Mouse (Mus musculus) cerebellum, adult 9-11 months (tissue): ENCODE results near the gene Gcnt3.

Source experiments
- DNase-seq: peaks from one replicate; pipeline ENCODE4 v3.0.0; 2022

The Gcnt3 gene

DNA sequence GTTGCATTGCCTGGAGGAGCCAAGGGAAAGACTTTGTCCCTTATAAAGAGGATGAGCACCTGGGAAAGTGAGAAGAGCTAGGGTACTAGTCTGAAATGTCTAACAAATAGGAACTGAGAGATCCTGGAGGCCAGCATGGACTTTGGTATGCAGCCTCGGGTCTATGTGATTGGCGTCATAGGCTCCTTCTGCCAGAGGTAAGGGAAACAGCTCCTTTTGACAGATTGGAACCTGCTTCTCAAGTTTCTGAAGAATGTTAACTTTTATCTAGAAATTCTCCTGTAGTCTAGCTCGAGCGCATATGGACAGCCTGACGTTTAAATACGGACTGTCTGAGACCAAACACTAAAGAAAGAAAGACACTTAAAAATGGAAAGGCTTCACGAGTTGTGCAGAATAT lies at the start of gene Gcnt3:
Gene Gcnt3, minus strand, starts transcription at position 101 of the 400 bp plus-strand sequence.
- DNase-seq: no peak

DNA sequence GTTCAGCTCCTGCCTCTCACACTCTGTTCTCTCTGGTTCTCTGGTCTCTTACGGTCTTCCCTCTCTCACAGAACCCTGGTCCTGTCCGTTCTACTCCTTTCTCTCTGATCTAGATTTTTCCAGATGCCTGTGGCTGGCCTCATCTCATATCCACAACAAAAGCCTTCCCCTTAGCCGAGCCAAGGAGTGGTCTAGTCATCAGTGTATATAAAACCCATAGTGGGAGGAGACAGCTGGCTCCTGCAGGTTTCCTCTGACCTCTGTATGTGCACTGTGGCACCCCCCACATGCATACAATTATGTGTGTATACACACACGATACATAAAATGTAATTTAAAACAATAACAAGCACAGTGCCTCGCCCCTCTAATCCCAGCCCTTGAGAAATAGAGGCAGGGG lies 49.5 kb upstream of the Gcnt3 start:
- no peak for DNase-seq

GRCm38 (mm10) chr9:70086091-70086490 lies 48.2 kb upstream of the Gcnt3 start:
- DNase-seq: no peak

GRCm38 (mm10) chr9:70084107-70084506 lies 46.2 kb upstream of the Gcnt3 start:
- no peak for DNase-seq

- DNase-seq: no peak
Observed at GRCm38 (mm10) chr9:70082357-70083204, 44.7 kb upstream of the Gcnt3 start.

- no peak for DNase-seq
Observed at GRCm38 (mm10) chr9:70081767-70082166, 43.9 kb upstream of the Gcnt3 start.

DNA sequence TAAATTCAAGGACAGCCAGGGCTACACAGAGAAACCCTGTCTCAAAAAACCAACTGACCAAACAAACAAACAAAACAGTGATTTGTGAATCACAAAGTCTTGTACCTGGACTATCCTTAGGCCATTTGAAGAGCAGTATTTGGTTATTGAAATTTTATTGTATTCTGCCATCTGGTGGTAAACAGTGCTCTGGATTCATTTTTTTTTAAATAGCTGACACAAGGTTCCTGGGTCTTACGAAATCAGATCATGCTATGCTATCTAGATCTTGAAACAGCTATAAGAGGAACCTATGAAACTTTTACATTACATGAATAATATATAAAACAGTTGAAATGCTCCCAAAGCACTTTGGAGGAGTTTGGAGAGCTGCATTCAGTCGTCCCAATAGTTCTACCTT lies 43.1 kb upstream of the Gcnt3 start:
- DNase-seq: no peak

DNA sequence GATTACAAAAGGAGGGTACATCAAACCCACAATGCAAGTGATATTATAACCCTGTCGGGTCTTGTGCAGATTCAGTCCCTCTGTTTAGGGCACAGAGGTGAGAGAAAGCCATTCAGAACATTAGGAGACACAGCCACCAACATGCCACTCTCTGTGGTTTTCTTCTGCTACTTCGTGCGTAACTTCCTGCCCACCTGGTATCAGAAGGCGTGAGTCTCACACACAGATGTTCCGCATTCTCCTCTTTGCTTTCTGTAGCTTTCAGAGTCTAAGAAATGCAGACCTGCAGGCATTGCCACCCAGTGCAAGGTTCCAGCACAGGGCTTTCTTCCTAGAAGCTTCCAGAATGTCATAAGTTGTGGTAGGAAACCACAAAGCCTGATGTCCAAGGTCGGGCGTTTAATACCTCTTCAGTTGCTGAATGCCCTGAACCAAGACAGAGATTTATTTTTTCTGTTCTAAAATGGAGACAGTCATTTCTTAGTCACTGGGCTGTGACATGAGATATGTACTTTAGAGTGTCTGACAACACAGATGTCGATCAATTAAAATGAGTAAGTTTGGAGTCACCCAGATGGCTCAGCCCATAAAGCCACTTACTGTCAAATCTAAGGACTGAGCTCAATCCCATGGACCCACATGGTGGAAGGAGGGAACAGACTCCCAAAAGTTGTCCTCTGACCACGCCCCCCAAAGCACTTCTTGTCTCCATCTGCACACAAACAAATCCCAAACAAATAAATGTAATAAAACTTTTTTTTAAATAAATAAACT lies 42.3 kb upstream of the Gcnt3 start:
- no peak for DNase-seq

DNA sequence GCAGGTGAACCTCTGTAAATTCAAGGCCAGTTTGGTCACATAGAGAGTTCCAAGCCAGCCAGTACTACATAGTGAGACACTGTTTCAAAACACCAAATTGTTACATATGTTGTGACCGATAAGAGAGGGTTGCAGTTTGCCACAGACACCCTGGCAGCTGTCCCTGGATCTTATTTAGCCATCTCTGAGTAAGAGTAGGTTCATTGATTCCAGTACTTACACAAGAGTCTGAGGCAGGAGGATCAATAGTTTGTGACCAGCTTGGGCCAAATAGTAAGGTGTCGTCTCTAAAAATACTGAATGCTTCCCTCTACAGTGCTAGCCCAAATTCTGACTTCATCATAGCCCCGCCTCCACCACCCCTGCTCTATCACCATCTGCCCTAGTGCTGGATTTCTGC lies 40.1 kb upstream of the Gcnt3 start:
- DNase-seq: no peak

DNA sequence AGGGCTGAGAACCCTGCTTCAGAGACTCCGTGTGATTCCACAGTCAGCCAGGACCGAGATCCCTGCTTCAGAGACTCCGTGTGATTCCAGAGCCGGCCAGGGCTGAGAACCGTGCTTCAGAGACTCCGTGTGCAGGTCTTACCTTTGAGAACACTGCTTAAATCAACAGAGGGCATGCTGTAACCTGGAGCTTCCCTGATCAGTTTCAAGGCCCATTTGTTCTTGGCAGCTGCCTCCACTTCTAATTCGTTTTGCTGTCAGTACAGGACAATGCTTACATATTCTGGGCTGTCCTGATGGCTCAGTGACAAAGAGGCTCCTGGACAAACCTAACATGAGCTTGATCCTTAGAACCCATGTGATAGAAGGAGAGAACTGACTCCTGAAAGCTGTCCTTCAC lies 39.3 kb upstream of the Gcnt3 start:
- DNase-seq: no peak

DNA sequence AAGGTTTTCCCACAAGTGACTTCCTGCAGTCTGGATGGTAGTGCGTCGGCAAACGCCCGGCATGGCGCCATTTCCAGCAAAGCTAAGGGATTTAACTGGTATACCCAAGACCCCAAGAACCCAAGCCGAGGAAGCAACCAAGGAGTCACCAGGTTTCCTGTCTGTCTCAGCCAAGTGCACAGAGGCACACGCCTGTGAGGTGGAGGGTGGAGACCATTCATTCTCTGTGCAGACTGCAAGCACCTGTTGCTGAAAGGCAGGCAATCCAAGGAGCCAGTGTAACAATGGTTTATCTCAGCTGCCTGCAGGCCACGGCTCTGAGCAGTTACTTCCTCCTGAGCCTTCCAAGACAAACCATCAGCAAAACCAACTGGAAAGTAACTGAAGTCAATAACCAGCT lies 34.5 kb upstream of the Gcnt3 start:
- DNase-seq: no peak

DNA sequence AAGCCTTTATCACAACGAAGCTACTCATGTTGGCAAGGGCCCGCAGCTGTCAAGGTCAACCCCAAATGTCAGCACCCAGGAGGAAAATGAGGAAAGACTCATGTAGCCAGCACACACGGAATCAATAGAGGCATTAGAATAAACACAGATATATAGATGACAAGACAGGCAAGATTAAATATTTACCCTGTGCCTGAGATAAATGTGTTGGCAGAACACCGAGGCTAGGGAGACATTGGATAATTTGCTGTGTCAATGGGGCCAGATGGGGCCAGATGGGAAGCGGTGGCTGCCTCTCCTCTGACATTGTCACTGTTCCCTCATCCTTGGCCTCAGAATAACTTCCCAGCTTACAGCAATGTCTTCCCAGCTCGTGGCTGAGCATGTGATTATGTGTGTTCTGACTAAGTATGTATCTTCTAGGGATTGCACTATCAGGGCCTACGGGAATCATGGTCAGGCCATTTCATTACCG lies 32.1 kb upstream of the Gcnt3 start:
- DNase-seq: no peak

DNA sequence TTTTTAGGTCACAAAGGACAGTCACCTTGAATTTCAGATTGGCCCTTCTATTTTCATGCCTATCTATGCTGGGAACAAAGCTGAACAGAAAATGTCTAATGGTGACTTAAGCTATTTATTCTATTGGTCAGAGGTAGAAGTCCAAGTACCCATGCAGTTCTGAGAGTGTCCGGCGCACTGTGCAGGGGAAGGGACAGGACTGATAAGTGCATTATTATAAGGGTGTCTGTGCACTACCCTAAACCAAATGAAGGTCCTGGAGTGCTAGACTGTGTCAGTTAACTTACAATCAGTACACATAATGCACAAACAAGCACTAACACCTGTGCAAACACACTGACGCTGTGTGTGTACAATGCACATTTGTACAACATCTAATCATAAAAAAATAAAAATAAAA lies 29.6 kb upstream of the Gcnt3 start:
- DNase-seq: no peak

DNA sequence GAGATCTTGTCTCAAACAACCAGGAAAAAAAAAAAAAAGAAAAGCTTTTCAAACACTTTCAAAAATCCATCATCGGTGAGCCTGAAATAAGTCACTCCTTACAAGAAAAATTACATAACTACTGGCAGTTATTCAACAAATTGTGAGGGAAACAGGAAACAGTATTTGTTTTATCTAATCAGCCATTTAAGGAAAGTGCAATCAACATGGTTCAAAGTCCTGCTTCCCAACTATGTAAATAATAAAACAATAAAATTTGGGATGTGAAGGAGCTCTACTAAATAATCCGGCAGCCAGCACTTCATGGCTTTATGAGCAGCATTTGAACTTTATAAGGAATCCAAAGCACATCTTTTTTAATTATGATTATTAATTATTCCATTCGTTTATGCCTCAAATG lies 24.1 kb upstream of the Gcnt3 start:
- no peak for DNase-seq

DNA sequence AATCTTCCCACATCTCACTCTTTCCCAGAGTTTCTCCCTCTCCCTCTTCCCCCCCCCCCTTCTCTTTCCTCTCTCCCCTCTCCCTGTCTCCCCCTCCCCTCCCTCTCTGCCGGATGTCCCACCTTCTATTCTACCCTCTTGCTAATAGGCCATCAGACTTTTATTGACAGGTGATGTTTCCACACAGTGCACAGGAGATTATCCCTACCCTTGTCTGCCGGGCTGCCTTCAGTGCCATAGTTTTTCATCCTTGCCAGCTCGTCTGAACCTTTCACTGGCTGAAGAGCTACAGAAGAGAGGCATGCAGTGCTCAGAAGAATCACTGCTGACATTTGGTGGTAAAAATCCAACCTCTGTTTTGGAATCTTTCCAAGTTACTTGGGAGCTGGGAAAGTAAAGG lies 15.5 kb upstream of the Gcnt3 start:
- DNase-seq: no peak

GRCm38 (mm10) chr9:70052730-70053129 lies 14.8 kb upstream of the Gcnt3 start:
- no peak for DNase-seq

DNA sequence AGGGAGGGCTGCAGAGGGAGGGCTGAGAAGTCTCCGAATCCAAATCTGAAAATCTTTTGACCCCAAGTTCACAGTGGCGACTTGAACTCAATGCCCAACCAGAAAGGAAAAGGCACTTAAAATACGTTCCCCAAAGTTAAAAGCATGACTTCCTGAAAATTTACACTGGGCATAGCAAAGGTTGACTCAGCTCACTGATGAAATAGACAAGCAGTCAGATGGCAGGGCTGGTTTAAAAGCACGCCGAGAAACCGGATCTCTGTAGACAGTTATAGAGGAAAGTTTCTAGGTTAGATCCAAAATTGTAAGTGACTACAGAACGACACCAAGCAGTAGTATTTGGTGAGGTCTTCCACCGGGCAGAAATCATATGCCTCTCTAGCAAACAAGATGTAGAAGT lies 12.0 kb upstream of the Gcnt3 start:
- DNase-seq: no peak

GRCm38 (mm10) chr9:70049416-70049783 lies 11.5 kb upstream of the Gcnt3 start:
- no peak for DNase-seq

GRCm38 (mm10) chr9:70048751-70049415 lies 11.0 kb upstream of the Gcnt3 start:
- DNase-seq: no peak

- no peak for DNase-seq
Observed at GRCm38 (mm10) chr9:70048280-70048679, 10.4 kb upstream of the Gcnt3 start.

GRCm38 (mm10) chr9:70047839-70048238 lies 10.0 kb upstream of the Gcnt3 start:
- no peak for DNase-seq

GRCm38 (mm10) chr9:70046255-70046654 lies 8.4 kb upstream of the Gcnt3 start:
- DNase-seq: no peak

GRCm38 (mm10) chr9:70044865-70045264 lies 7.0 kb upstream of the Gcnt3 start:
- DNase-seq: no peak

DNA sequence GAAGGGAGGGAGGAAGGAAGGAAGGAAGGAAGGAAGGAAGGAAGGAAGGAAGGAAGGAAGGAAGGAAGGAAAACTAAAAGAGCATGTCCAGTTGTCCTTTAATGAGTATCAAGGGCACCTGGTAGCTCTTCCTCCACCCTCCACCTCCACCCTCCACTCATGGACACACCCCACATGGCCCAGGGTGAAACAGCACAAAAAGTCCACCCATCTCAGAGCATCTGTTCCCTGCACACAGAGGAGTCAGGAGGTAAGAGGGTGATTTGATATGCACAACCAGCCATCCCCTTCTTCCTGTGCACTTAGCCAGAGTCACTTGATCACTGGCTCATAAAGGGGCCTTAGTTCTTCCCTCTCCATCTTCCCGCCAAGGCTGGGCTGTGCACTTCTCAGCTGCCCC lies 5.0 kb upstream of the Gcnt3 start:
- no peak for DNase-seq
